8 mouse cellular contexts compared by ENCODE assay signal in the genomic region with DNA sequence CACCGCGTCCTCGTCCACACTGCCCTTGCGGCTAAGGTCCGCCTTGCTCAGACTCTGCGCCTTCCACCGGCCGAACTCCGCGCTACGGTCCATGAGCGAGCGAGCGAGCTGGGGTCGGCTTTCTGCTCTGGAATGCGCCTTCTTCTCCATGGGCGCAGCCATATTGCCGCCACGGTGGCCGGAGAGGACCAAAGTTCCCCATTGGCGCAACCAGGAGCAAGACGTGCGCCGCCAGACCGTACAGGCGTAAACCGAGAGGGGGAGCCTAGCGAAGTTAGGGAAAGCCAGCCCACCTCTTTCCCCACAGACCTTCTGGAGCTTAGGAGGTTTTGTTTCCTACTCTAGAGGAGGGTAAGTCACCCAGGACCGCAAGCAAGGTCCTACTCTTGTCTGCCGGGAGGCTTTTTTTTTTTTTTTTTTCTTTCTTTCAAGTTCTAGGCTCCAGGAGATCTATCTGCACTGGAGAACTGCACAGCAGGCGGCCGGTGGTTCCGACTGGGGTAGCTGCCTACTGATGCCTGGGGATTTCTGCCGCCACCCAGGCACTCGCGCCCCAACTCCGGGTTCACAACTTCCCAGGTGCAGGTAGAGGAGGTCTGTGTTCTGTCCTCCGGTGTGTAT. TPM values are rescaled to one million over a fixed set of nuclear protein-coding genes. Genes with fewer than 3 reads are reported as not detected.
DNase-seq lines count a peak whose midpoint lies in the region; ATAC-seq and TF ChIP-seq lines count a peak whose summit lies in the region.

TSS of gene Tyw3 (minus strand) at position 171 of the 621 bp plus-strand sequence.

- ATAC-seq in activated CD4-positive, CD25-positive, alpha-beta regulatory T cell, adult 4 months, result peak; percentile 84

- peaks cover 4% of the 10 kb centered on the region for H3K4me1 ChIP-seq in cortical plate, adult 2 months (ENCODE audit: control insufficient read depth, insufficient read depth, low read length)
- peaks cover 24% of the 10 kb centered on the region for H3K4me1 ChIP-seq in megakaryocyte, embryonic 14.5 days

- peak; percentile 91 to 93 for DNase-seq in gastrocnemius, adult 8-10 months (ENCODE audit: low spot score in 2 of 2)
- peak; percentile 84 for DNase-seq in hindlimb bud, embryonic 11.5 days (ENCODE audit: extremely low spot score, low read depth, low spot score)
- peak; percentile 94 to 99 for DNase-seq in left cerebral cortex, adult 8-10 months (ENCODE audit: low spot score in 2 of 2)
- peak; percentile 97 to 99 for DNase-seq in right cerebral cortex, postnatal 10 days (ENCODE audit: low spot score in 2 of 2)
- peak; percentile 99 for DNase-seq in urinary bladder, postnatal 25 days (ENCODE audit: low spot score)

- H3K4me3 ChIP-seq in cortical plate, adult 2 months (ENCODE audit: insufficient read depth, low read length), result peak within 1 kb of the TSS; percentile 77
- H3K4me3 ChIP-seq in megakaryocyte, embryonic 14.5 days (replicated peaks), result peak within 1 kb of the TSS; percentile 99

- H3K9me3 ChIP-seq in megakaryocyte, embryonic 14.5 days, result no peaks in the 10 kb centered on the region

- H3K27ac ChIP-seq in cortical plate, adult 2 months (ENCODE audit: insufficient read depth, low read length), result peak within 1 kb of the TSS; percentile 67

- TF ChIP-seq POLR2A in cortical plate, adult 2 months (IDR thresholded peaks at IDR 0.05; ENCODE audit: extremely low read depth, insufficient read depth, low read length), result no peak; the same call in 1 of the 2 replicates

- H3K27me3 ChIP-seq in megakaryocyte, embryonic 14.5 days (replicated peaks), result no peaks in the 10 kb centered on the region

- H3K36me3 ChIP-seq in megakaryocyte, embryonic 14.5 days (replicated peaks; ENCODE audit: low read length), result peaks cover 22% of the 10 kb centered on the region

- TF ChIP-seq CTCF in cortical plate, adult 2 months (IDR thresholded peaks at IDR 0.05; ENCODE audit: extremely low read depth, insufficient read depth, low read length), result peak; percentile 40

RNA-seq across cellular contexts. Expression of gene Tyw3, which starts in this region (rescaled TPM):
- 1 to 10 TPM; 4.7 to 9.8 TPM for polyA plus RNA-seq in activated CD4-positive, CD25-positive, alpha-beta regulatory T cell, adult 4 months (2017; shearing (Covaris generic))
- polyA plus RNA-seq in cortical plate, adult 2 months (2012; rRNA removed), result 17.7 and 20.7 TPM in 2 replicates
- total RNA-seq in gastrocnemius, adult 8-10 months (2022), result 1 to 10 TPM; 2.0 to 4.2 (median 2.6) TPM
- 10 to 100 TPM; 11.4 to 14.2 (median 12.7) TPM for total RNA-seq in left cerebral cortex, adult 8-10 months (2022)
- polyA plus RNA-seq in megakaryocyte, embryonic 14.5 days (2012; ENCODE audit: insufficient read depth, low replicate concordance), result 1.3 TPM in 1 of 2 replicates, not detected in the other

Comparison
In these comparisons a context has a peak if more than half of its experiments do, and no peak if none do; other contexts are left out.
1. Peak in every context shown above with its lines: DNase-seq, ATAC-seq, H3K4me3 ChIP-seq and H3K27ac ChIP-seq.